Mouse (Mus musculus) brain, embryonic 14.5 days (tissue): ENCODE results near the gene Auts2.

Experiments used
- CTCF ChIP-seq: fragments of 200-500 bp; IDR thresholded peaks from 2 replicates; pipeline ENCODE4 v1.5.1; 2012; ENCODE audit warnings: inconsistent platforms, mild to moderate bottlenecking, moderate library complexity, borderline replicate concordance; ENCODE audit not compliant: insufficient read depth, insufficient read length; ENCODE audit errors: extremely low read depth
- POLR2A ChIP-seq: fragments of 200-500 bp; IDR thresholded peaks from 2 replicates; pipeline ENCODE4 v1.6.1; 2012; ENCODE audit warnings: mild to moderate bottlenecking, inconsistent platforms, borderline replicate concordance; ENCODE audit not compliant: poor library complexity, insufficient read depth, insufficient read length, severe bottlenecking; ENCODE audit errors: extremely low read depth

DNA sequence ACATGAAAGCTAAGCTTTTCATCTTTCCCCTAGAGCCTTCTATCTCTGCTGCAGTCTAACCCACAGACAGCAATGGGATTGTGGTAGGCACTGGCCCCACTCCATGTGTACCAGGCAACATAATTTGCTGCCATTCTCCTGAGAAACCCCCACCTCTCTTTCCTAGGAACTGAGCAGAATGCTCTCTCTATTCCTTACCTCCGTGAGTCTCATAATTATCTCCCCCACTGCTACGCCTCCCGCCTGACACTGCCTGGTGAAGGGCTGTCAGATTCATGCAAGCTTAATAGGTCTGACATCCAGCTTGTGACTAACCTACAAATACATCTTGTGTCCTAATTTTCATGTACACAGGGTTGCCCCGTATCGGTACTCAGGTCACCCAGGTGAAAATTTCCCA lies 744.8 kb downstream of the Auts2 start:
- TF ChIP-seq POLR2A: no peak
- no peak for TF ChIP-seq CTCF
